Mouse (Mus musculus) forebrain, embryonic 13.5 days (tissue): ENCODE results near the gene Mfsd12. TPM values are rescaled to one million over a fixed set of nuclear protein-coding genes. Genes with fewer than 3 reads are reported as not detected.

Source experiments
- ATAC-seq: fragments of 200-750 bp; cut with Nextera tagmentation; 2 replicates; pipeline ENCODE4 v1.8.0; 2017
- H3K27ac ChIP-seq: fragments of 300-500 bp; sonication (generic); 2 replicates; pipeline ENCODE4 v1.5.1; 2015; ENCODE audit warnings: inconsistent platforms, mild to moderate bottlenecking, moderate library complexity
- H3K27me3 ChIP-seq: fragments of 300-500 bp; sonication (generic); 2 replicates; pipeline ENCODE4 v1.6.1; 2015; ENCODE audit warnings: mild to moderate bottlenecking, inconsistent platforms
- H3K36me3 ChIP-seq: fragments of 300-500 bp; sonication (generic); 2 replicates; pipeline ENCODE4 v1.6.1; 2015; ENCODE audit warnings: mild to moderate bottlenecking, inconsistent platforms; ENCODE audit not compliant: poor library complexity, severe bottlenecking
- H3K4me1 ChIP-seq: fragments of 300-500 bp; sonication (generic); 2 replicates; pipeline ENCODE4 v1.6.1; 2015; ENCODE audit warnings: inconsistent platforms
- H3K4me2 ChIP-seq: fragments of 300-500 bp; sonication (generic); 2 replicates; pipeline ENCODE4 v1.6.1; 2015; ENCODE audit warnings: inconsistent platforms, mild to moderate bottlenecking, moderate library complexity
- H3K4me3 ChIP-seq: fragments of 300-500 bp; sonication (generic); 2 replicates; pipeline ENCODE4 v1.5.1; 2015; ENCODE audit warnings: mild to moderate bottlenecking, inconsistent platforms
- H3K9ac ChIP-seq: fragments of 300-500 bp; sonication (generic); 2 replicates; pipeline ENCODE4 v1.6.1; 2015; ENCODE audit warnings: mild to moderate bottlenecking, inconsistent platforms
- H3K9me3 ChIP-seq: fragments of 300-500 bp; sonication (generic); replicated peaks from 2 replicates; pipeline ENCODE4 v1.6.1; 2016; ENCODE audit warnings: inconsistent platforms
- WGBS: fragments of 180-500 bp; shearing (Covaris S2); methylation state at CpG from one replicate; pipeline ENCODE4 v1.1.7; 2015; 5-methylcytosine and 5-hydroxymethylcytosine counted together
- polyA plus RNA-seq: library from polyadenylated mRNA; unstranded; fragments of >200 nt; fragmentation: Nextera tagmentation; extraction: Ambion mirVana; gene quantifications from 2 replicates; pipeline ENCODE4 v1.2.1, GENCODE M21; 2015

Gene Mfsd12
- polyA plus RNA-seq, 1 experiment from 2014 or later = 6.3 TPM

DNA sequence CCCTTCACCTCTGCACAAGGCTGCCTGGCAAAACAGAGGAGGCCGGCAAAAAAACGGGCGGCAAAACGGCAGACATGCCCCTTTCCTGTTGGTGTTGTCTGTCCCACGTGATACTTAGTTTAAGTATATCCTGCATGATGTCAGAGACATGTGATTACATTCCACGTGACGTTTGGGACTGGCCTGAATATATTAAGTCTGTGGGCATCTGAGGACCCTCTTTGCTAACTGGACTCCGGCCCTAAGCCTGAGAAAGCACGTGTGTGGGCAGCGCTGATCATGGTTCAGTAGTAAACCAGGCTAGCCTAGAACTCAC is 43.9 kb downstream of the Mfsd12 start:
- Histone ChIP-seq H3K9ac (no peak overlapping the region), H3K4me2 (peak overlapping the region; percentile 35), H3K4me3 (no peak overlapping the region), H3K27ac (peak overlapping the region; percentile 68), H3K36me3 (peaks cover 50% of the 10 kb centered on the region), H3K27me3 (peaks cover 15% of the 10 kb centered on the region), H3K9me3 (no peaks in the 10 kb centered on the region), H3K4me1 (peaks cover 44% of the 10 kb centered on the region)
- peak; percentile 12 for ATAC-seq
- WGBS = 38% methylated on average over 10 of the region's 10 CpGs

DNA sequence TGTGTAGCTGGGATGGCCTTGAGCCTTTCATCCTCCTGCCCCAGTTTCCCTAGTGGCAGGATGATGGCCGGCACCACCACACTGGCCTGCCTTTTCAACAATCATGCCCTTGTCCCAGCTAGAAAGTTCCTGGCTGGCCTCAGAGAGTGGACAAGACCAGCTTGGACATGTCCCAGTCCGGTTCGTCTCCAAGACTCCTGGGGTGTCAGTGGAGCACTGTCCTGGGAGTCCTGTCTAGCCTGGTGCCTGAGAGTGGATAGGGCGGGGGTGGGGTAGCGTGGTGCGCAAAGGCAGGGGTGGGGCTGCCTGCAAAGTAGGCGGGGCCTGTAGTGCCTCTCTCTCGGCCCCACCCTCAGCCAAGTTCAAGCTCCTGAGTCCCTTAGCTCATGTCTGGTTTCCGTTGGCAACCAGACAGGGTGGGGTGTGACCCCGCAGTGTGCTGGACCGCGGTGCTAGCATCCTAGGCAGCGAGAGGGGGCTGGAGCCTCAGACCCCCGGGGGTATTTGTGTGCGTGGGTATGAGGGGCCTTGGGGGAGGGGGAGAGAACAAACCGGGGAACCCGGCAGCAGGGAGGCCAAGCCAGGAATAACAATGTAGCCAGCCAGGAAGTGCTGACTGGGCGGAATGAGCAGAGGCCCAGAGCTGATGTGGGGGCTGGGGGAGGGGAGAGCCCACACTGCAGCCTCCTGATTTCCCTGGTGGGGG is 44.4 kb downstream of the Mfsd12 start:
- Histone ChIP-seq H3K27me3 (peaks cover 20% of the 10 kb centered on the region), H3K4me2 (peak overlapping the region; percentile 41), H3K9ac (peak overlapping the region; percentile 58), H3K27ac (peak overlapping the region; percentile 68), H3K9me3 (no peaks in the 10 kb centered on the region), H3K36me3 (peaks cover 55% of the 10 kb centered on the region), H3K4me3 (0 out of 2 replicates have a peak overlapping the region, but pooled peaks have one; percentile 3), H3K4me1 (peaks cover 47% of the 10 kb centered on the region)
- 3% methylated on average over 18 of the region's 18 CpGs for WGBS
- peak; percentile 75 for ATAC-seq

DNA sequence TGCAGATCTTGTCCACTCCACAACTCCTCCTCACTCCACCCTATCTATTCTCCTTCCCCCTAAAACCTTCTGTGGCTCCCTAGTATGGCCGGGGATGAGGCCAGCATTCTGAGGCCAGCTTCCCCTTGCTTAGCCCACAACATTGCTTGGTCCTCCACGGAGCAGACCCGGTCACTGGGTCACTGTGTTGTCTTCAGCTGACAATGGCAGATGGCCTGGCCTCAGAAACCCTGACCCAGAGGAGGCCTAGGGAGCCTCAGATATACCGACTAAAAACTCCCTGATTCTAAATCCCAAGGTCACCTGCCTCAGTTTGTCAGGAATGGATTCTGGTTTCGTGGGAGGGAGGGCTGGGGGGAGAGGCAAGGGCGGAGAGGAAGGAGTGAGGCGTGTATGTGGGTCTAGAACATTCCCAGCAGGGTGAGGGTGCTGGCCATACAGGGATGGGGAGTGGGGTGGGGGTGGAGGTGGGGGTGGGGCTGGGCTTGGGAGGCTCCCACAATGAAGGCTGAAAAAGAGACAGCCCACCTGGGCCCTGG is 45.0 kb downstream of the Mfsd12 start:
- Histone ChIP-seq H3K27ac (peak overlapping the region; percentile 68), H3K9me3 (no peaks in the 10 kb centered on the region), H3K36me3 (peaks cover 60% of the 10 kb centered on the region), H3K9ac (peak overlapping the region; percentile 58), H3K27me3 (peaks cover 26% of the 10 kb centered on the region), H3K4me1 (peaks cover 53% of the 10 kb centered on the region), H3K4me2 (peak overlapping the region; percentile 41), H3K4me3 (0 out of 2 replicates have a peak overlapping the region, but pooled peaks have one; percentile 3)
- WGBS = 19% methylated on average over 7 of the region's 7 CpGs
- ATAC-seq = no peak

DNA sequence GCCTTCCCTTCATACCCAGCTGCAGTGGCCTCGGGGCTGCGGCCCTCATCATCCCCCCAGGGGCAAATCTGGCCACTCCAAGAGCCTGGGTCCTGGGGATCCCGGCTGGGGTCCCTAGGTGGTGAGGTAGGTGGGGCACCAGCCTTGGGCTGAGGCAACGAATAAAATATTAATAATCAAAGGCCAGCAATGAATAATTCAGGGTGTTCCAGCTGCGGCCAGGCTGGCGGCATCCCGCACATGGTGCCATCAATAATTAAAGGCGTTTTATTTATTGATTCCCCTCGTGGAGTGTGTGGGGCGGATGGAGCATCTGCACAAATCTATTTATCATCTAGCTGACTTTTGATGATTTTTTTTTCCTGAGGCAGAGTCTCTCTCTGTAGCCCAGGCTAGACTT is 46.2 kb downstream of the Mfsd12 start:
- Histone ChIP-seq H3K9me3 (no peaks in the 10 kb centered on the region), H3K4me1 (peaks cover 65% of the 10 kb centered on the region), H3K27ac (peak overlapping the region; percentile 40; the same call in 1 of the 2 replicates), H3K36me3 (peaks cover 62% of the 10 kb centered on the region), H3K4me3 (no peak overlapping the region), H3K4me2 (no peak overlapping the region), H3K27me3 (peaks cover 38% of the 10 kb centered on the region), H3K9ac (peak overlapping the region; percentile 43; the same call in 1 of the 2 replicates)
- 57% methylated on average over 10 of the region's 10 CpGs for WGBS
- ATAC-seq = no peak

DNA sequence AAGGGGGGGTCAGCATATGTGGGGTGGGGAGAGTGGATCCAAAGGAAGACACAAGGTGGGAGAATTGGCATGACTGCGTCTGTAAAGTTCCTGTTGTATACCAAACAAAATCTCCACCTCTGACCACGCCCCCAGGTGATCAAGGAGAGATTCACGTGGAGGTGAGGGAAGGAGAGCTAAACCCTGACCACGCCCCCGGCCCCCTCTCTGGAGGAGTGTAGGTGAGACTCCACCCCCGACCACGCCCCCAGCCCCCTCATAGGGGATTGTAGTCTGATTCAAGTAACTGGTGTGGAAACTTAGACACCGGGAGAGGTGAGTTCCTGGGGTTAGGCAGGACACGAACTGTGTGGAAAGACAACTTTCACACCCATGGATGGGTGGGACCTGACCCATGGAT is 46.8 kb downstream of the Mfsd12 start:
- ATAC-seq = no peak
- H3K4me3 ChIP-seq = no peak overlapping the region
- H3K4me1 ChIP-seq = peaks cover 69% of the 10 kb centered on the region
- H3K27me3 ChIP-seq = peaks cover 41% of the 10 kb centered on the region
- H3K9ac ChIP-seq = no peak overlapping the region
- WGBS = 23% methylated on average over 9 of the region's 9 CpGs
- H3K27ac ChIP-seq = no peak overlapping the region
- H3K36me3 ChIP-seq = peaks cover 65% of the 10 kb centered on the region
- H3K9me3 ChIP-seq = no peaks in the 10 kb centered on the region
- no peak overlapping the region for H3K4me2 ChIP-seq

DNA sequence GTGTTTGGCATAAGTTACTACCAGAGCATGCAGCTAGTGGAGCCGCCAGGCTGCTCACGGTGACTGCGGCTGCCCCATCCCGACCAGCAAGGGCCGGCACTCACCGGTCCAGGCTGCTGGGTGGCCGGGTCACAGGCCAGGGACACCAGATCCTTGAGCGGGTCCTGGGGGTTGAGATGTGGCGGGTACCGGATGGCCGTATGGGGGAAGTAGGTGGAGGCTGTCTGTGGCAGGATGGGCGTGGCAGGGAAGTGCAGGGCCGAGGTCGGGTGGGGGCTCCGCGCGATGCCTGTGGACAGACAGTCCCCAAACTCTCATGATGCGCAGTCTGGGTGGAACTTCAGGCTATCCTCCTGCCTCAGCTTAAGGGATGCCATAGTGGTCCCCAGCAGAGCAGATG is 47.4 kb downstream of the Mfsd12 start:
- H3K4me3 ChIP-seq = no peak overlapping the region
- ATAC-seq = no peak
- peaks cover 59% of the 10 kb centered on the region for H3K36me3 ChIP-seq
- H3K27ac ChIP-seq = no peak overlapping the region
- H3K4me2 ChIP-seq = no peak overlapping the region
- H3K9me3 ChIP-seq = no peaks in the 10 kb centered on the region
- no peak overlapping the region for H3K9ac ChIP-seq
- H3K27me3 ChIP-seq = peaks cover 41% of the 10 kb centered on the region
- 55% methylated on average over 18 of the region's 18 CpGs for WGBS
- peaks cover 63% of the 10 kb centered on the region for H3K4me1 ChIP-seq

DNA sequence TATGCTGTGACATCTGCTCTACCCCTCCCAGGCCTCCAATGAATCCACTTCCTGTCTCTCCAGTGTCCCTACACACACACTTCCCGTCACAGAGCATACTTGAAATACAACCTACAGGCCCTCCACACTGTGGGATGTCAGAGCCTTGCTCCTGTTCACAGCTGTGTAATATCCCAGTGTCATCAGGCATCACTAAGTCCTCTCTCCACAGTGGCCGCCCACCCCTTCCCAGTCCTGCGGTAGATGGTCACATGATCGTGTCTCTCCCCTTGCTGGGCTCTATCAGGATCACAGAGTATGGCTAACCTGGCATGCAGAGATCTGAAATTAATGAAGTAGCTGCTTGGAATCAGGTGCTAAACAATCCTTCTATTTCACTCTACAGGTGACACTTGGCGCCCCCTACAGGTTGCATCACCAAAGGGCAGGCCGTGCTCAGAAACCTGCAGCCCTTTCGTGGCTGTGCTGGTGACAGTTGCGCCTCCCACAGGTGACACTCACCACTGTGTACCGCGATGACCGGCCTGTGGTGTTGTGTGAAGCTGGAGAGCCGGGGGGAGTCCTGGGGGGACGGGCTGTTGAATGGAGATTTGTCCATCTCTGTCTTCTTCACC is 48.4 kb downstream of the Mfsd12 start:
- no peak for ATAC-seq
- WGBS = 37% methylated on average over 13 of the region's 13 CpGs
- Histone ChIP-seq H3K9me3 (no peaks in the 10 kb centered on the region), H3K4me2 (no peak overlapping the region), H3K27me3 (peaks cover 41% of the 10 kb centered on the region), H3K4me3 (no peak overlapping the region), H3K4me1 (peaks cover 58% of the 10 kb centered on the region), H3K9ac (no peak overlapping the region), H3K36me3 (peaks cover 49% of the 10 kb centered on the region), H3K27ac (no peak overlapping the region)

DNA sequence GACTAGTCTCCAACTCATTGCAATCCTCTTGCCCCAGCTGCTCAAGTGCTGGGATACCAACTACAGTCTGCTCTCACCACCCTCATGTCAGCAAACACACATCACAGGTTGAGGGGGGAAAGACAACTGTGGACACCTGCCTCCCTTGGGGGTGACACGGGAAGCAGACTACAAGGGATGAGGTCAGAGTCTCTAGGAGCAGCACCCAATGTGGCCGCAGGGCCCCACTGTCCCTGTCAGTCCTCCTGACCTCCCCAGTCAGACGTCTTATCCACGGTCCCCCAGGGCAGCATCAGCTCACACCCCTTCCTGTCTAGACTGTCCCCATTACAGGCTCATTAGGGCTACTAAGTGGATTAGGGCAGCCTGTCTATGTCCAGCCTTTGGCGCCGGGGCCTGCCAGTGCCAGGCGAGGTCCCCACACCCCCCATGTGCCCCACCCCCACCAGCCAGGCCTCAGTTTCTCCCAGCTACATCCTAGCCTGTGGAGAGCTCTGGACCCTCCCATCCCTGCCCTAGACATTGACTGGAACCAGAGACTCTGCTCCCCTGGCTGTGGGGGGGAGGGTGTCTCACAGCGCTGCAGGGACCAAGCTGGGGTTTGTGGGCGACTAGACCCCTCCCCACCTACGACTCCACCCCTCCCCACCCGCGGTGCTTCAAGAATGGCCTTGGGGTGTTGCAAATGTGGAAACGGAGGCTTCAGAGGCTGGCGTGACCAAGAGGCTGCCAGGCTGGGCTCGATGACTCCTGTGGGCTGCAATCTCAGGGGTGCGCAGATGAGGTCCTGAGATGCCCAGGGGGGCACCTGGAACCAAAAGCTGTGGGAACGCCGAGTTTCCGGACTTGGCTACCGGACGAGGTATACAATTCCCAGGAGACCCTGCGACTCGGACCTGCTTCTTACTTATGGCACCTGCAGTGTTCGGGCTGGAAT is 49.5 kb downstream of the Mfsd12 start:
- Histone ChIP-seq H3K9ac (peak overlapping the region; percentile 30; the same call in 1 of the 2 replicates), H3K27me3 (peaks cover 41% of the 10 kb centered on the region), H3K36me3 (peaks cover 47% of the 10 kb centered on the region), H3K27ac (no peak overlapping the region; the same call in 1 of the 2 replicates), H3K4me3 (peak overlapping the region; percentile 18; the same call in 1 of the 2 replicates), H3K4me1 (peaks cover 58% of the 10 kb centered on the region), H3K9me3 (no peaks in the 10 kb centered on the region), H3K4me2 (peak overlapping the region; percentile 36)
- no peak for ATAC-seq
- WGBS = 23% methylated on average over 24 of the region's 24 CpGs

DNA sequence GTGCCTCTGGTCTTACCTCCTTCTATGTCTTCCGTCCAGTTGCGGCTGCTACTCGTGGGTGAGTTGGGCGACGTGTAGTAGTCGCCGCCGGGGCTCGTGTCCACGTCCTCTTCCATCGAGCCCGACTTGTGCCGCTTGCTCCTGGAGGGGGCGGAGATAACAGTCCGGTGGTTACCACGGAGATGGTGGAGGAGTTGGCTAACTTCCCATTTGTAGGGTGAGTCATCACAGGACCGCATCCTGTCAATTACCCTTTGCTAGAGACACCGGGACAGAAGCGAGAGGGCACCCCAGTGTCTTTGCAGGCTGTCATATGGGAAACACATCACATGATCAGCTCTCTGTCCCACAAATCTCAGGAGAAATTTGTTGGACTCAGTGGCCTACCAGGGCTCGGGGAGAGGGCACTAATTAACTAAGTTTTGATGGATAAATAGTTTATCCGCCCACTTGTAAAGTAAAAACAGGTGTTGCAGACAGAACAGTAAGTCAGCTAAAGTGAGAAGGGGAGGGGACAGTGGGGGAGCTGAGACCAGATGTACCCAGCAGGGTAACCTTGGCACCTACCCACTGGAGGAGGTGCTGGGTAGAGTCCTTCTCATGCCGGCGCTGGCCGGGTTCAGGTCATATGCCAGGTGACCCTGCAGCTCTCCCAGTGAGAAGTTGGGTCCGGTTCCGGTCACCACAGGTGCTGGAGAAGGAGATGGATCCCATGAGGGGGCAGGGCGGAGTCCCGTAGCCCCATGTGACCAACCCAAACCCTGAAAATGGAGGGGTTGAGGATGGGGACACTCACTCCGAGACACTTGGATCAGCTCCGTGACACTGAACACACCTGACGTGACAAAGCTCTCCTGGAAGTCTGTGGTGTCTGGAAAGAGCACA is 50.5 kb downstream of the Mfsd12 start:
- H3K27me3 ChIP-seq = peaks cover 41% of the 10 kb centered on the region
- no peaks in the 10 kb centered on the region for H3K9me3 ChIP-seq
- ATAC-seq = no peak
- H3K4me1 ChIP-seq = peaks cover 58% of the 10 kb centered on the region
- H3K36me3 ChIP-seq = peaks cover 47% of the 10 kb centered on the region
- peak overlapping the region; percentile 18; the same call in 1 of the 2 replicates for H3K4me3 ChIP-seq
- no peak overlapping the region; the same call in none of the 2 replicates for H3K27ac ChIP-seq
- H3K9ac ChIP-seq = peak overlapping the region; percentile 18; the same call in 1 of the 2 replicates
- H3K4me2 ChIP-seq = peak overlapping the region; percentile 36
- 27% methylated on average over 31 of the region's 31 CpGs for WGBS

DNA sequence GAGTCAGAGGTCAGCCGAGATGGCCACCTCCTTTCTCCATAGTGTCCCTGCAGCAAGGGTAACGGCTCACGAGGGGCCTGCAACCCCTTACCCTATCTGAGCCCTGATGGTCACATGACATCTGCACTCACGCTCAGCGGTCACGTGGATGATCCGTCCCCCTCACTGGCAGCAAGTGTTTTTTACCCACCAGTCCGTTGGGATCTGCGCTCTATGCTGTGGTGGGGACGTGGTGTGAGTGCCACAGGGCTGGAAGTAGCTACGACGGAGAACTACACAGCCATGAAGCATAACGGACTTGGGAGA is 51.1 kb downstream of the Mfsd12 start:
- no peak overlapping the region for H3K4me2 ChIP-seq
- peaks cover 45% of the 10 kb centered on the region for H3K36me3 ChIP-seq
- no peaks in the 10 kb centered on the region for H3K9me3 ChIP-seq
- no peak overlapping the region for H3K4me3 ChIP-seq
- no peak overlapping the region for H3K27ac ChIP-seq
- ATAC-seq = no peak
- H3K9ac ChIP-seq = no peak overlapping the region
- 48% methylated on average over 13 of the region's 13 CpGs for WGBS
- H3K4me1 ChIP-seq = peaks cover 53% of the 10 kb centered on the region
- H3K27me3 ChIP-seq = peaks cover 41% of the 10 kb centered on the region

DNA sequence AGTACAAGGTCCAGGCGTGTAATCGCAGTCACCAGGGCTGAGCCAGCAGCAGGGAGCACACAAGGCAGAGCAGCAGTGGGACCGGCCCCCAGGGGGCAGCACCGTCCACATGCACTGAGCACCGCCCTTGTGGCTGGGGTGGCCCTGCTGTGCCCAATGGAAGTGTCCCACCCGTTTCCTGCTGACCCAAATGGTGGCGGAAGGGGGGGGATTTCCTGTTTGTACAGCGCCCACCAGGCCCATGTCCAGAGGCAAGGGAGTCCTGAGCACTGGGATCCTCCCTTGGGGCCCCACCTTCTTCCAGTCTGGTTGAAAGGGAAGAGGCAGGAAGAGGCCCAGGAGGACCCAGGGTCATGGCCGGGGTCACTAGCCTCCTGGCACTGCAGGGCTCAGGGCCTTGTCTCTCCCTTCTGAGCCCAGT is 51.6 kb downstream of the Mfsd12 start:
- no peak overlapping the region for H3K27ac ChIP-seq
- no peak overlapping the region for H3K4me3 ChIP-seq
- peak; percentile 28; the same call in 1 of the 2 replicates for ATAC-seq
- 19% methylated on average over 9 of the region's 9 CpGs for WGBS
- H3K27me3 ChIP-seq = peaks cover 41% of the 10 kb centered on the region
- peak overlapping the region; percentile 7; the same call in 1 of the 2 replicates for H3K4me2 ChIP-seq
- no peaks in the 10 kb centered on the region for H3K9me3 ChIP-seq
- peaks cover 55% of the 10 kb centered on the region for H3K4me1 ChIP-seq
- no peak overlapping the region for H3K9ac ChIP-seq
- peaks cover 44% of the 10 kb centered on the region for H3K36me3 ChIP-seq
